Mouse (Mus musculus) urinary bladder, postnatal 14 days (tissue): Measurements from ENCODE around the gene Mef2d.
A peak's percentile ranks its signal among the peaks of the same experiment; 100 is the strongest.

Experiments used
- DNase-seq: peaks from one replicate; pipeline ENCODE4 v3.0.0; 2021; ENCODE audit warnings: low spot score

Mef2d gene

GRCm38 (mm10) chr3:88137821-88138220 lies 4.4 kb upstream of the Mef2d start:
- DNase-seq, result no peak

DNA sequence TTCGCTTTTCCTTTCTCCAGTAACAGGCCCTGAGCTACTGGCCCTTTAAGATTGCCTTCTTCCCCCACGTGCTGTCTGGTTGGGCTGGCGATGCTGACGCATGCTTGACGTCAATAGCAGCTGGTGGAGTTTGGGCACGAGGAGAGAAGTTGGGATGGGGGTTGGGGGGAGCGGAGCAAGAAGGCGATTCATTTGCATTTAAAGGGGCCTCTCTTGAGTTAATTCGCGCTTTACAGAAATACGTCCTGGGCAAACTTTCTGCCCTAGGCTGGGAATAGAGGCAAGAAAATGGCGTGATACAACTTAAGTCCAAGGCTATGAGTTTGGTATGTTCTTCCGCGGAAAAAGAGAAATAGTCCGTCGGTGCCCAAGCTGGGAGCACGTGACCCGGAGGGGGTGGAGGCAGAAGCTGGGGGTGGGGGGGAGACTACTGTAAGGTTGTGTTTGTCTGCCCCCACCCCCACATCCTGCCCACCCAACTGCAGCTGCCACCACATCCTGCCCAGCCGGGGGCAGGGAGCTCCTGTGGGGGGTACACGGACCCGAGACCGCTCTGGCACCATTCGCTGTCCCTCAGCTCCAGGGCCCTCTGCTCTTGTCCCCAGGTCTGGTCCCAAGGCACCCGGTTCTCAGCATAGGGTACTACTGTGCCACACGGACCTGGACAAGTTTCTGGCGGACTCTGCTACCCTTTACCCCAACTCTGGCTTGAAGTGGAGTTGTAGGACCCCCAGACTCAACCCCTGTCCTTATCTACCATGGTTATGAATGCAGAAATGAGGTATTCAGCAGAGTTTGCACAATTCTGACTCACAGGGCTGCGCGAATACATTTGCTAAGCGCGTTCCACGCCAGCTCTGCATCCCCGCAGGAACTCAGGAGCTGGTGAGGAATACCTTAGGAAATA lies 3.6 kb upstream of the Mef2d start:
- DNase-seq, result peak; percentile 95

- peak; percentile 35 for DNase-seq
Measured at GRCm38 (mm10) chr3:88139243-88140177, 2.7 kb upstream of the Mef2d start.

GRCm38 (mm10) chr3:88140178-88140902 lies 1.8 kb upstream of the Mef2d start:
- DNase-seq, result peak; percentile 70

DNA sequence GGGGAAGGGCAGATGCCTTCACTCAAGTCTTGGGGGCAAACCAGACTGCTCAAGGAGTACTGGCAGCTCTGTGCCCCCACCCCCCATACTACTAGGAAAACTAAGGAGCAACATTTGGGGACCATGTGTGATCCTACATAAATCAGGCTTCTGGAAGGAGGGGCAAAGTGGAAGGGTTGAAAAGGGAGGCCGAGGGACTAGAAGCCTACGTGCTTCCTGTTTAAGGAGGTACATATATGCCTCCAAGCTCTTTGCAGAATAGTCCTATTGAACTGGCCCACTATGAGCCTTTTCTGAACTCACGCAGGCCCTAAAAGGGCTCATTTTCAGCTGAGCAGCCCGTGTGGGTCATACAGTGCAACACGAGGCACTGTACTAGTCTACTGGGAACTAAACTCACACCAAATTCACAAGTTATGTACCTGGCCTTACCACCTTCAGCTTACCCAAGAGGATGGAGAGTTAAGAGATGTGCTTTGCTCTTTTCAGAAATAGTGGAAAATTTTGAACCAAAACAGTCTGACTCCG lies 1.2 kb upstream of the Mef2d start:
- no peak for DNase-seq

DNA sequence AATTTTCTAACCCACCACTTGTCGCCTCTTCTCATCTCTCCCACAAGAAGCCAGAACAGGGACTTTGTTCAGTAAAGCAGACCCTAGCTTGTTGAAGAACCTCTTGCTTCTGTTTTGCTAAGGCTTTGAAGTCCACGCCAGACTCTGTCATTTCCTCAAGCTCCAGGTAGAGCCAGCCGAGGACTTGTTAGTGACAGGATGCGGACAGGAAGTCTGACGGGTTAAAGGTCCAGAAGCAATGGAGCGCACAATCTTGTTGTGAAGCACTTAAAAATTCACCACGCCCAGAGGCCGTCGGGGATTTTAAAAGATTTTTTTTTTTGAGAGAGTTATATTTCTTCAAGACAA lies 759 bp upstream of the Mef2d start:
- peak; percentile 46 for DNase-seq

DNA sequence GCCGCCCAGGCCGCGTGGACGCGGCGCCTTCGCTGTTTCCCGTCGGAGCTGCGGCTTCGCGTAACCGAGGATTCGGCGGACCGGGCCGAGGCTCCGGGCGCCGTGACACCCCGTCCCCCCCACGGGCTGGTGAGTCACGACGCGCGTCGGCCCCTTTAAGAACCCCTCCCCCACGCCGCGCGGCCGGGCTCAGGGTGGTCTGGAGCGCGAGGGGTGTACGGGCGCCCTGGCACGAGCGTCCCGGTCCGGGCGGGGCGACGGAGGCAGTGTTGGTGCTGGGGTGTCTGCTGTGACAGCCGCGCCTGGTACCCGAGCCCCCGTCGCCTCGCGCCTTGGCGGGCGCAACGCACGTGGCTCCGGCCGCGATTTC lies 359 bp downstream of the Mef2d start:
- DNase-seq, result no peak

- peak; percentile 63 for DNase-seq
Measured at GRCm38 (mm10) chr3:88142916-88143771, 972 bp downstream of the Mef2d start.

DNA sequence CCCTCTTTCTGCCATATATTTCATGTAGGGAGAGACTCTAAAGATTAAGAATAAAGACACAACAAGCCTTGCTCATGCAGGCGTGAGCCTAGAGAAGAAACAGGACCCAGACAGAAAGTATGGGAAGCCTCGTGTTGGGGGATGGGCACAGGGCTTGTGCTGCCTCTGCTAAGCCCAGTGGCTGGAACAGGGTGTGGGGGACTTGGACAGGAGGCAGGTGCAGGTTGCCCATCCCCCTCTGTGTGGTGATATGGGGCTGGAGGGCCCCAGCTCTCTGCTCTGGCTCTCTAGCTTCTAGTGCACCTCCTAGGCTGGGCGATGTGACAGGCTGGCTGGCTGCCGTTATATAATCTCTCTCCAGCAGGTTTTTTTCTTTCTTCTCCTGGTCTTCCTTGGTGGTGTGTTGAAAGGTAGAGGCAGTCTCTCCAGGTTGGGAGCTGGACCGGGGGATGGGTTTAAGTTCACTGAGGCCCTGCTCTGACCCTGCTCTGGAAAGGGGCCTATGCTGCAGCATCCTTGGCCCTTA lies 1.9 kb downstream of the Mef2d start:
- DNase-seq, result no peak

DNA sequence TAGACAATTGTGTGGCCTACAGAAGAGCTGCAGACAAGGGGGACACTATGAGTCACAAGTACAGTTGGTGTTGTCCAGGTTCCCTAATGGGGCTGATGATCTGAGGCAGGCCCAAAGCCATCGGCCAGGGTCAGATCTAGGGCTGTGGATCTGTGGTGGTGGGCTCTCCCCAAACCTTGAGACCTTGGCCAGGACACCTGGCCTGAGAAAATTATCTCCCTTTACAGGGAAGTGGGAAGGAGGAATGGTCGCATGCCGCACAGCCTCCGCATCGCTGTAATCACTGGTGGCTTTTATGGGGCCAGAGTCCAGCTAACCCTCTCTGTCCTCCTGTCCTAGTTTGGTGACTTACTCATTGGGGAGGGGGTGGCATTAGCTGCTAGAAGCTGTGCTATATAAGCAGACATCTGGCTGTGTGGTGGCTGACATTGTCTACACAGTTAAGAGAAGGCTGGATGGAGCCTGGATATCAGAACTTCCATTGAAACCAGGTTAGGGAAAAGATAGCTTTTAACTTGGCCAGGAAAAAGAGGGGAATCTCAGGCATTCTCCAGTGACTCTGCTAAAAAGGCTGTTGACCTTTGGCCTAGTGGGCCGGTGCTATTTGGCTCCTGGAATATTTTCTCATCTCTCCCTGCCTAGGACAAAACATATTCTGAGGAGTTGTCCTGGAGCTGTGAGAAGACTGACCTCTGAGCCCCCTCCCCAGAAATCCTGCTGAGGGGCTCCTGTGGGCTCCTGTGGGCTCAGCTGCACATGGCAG lies 2.7 kb downstream of the Mef2d start:
- DNase-seq, result no peak

DNA sequence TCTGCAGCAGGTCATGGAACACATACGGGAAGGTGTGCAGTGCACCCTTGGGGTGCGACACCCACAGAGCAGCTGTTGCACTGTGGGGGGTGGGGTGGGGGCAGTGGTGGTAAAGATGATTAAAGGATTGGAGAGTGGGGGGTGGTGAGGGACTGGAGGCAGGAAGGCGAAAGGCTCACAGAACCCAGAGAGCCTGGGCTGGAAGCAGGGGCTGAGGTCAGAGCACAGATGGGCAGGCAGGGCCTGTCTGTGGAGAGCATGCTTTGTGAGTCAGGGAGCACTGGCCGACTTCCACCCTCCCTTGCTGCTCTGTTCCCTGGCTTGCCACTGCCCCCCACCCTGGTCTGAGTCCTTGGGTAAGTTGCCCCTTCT lies 3.2 kb downstream of the Mef2d start:
- peak; percentile 39 for DNase-seq

- DNase-seq, result no peak
Measured at GRCm38 (mm10) chr3:88145952-88146351, 3.8 kb downstream of the Mef2d start.

- no peak for DNase-seq
Measured at GRCm38 (mm10) chr3:88146376-88147112, 4.4 kb downstream of the Mef2d start.

GRCm38 (mm10) chr3:88147444-88147843 lies 5.3 kb downstream of the Mef2d start:
- no peak for DNase-seq

DNA sequence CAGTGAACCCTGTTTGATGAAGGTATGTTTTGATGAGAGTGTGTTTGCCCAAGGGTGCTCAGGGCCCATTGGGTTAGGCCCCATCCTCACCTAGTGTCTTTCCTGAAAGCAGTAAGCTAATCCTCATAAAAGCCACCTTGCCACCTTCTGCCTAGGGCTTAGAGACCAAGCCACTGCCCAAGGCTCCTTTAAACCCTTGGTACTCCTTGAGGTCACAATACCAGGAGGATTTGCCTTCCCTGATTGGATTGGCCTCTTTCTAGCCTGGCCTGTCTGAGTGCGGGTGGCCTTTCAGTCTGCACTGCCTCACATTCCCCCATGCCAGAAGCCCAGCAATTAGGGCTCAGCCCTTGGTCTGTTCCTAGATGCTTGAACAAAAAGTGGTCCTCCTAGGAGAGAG lies 5.7 kb downstream of the Mef2d start:
- no peak for DNase-seq

- DNase-seq, result no peak
Measured at GRCm38 (mm10) chr3:88148354-88148753, 6.2 kb downstream of the Mef2d start.

DNA sequence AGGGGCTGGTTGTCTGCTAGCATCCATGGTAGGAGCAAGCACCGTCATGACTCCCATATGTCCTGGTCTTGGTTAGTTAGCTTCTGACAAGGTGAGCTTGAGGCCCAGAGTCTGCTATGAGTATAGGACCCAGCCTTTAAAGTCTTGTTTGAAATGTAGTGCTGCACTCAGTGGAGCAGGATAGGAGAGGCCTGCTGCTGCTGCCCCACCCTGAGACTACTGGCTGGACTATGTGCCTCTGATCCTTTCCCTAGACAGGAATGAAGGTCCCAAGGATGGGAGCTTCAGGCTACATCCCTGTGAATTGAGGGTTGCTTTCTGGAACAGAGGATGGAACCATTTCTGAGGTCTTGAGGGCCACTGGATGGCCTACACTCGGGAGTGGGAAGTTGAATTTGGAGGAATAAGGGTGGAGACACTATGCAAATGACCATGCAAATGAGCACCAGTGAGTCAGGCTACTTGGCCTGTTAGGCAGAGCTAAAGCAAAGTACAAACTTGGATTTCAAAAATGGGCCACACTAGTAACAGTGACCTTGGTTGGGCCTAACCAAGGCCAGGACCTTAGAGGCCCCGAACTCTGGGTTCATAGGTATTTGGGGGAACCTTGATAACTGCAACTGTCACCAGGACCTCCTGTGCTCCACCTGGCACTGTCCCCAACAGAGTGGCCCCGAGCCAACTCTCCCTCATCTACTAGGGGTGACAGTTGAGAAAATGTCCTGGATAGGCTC lies 6.8 kb downstream of the Mef2d start:
- DNase-seq, result no peak

DNA sequence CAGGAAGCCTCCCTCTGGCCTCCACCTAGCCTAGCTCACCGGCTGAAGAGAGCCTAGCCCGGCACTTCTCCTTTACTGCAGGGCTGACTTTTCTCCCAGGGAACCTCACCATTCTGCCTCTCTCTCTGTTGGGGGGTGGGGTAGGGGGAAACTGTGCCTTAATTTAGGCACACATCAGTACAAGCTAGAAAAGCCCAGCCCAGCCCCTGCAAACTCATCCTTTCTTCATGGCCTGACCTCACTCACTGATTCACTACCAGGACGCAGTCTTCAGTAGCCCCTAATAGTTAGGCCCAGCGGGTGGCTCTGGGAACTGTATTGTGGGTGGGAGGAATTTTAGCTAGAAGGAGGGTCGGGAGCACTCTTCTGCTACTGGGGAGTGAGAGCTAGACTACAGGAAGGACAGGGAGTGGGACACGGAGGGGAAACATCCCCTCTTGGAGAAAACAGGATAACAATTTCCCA lies 7.4 kb downstream of the Mef2d start:
- DNase-seq, result no peak
